ENCODE assay signal across 12 mouse cellular contexts in genomic region chr1:156640577-156640976, GRCm38 (mm10). TPM values are rescaled to one million over a fixed set of nuclear protein-coding genes. Genes with fewer than 3 reads are reported as not detected.
A peak's percentile ranks its signal among the peaks of the same experiment; 100 is the strongest.
DNase-seq lines count a peak whose midpoint lies in the region; ATAC-seq and TF ChIP-seq lines count a peak whose summit lies in the region.
"Had no signal": no experiment of that assay in that cellular context is flagged by ENCODE, and none has a peak within 500 bp of the region (broad histone marks: within the 10 kb centered on the region; RNA-seq: fewer than 3 reads in every experiment).

No protein-coding gene starts in this region.

- no peak overlapping the region for H3K27ac ChIP-seq in intestine, postnatal 0 days (ENCODE audit: low read depth, low read length)
- no peak overlapping the region for H3K27ac ChIP-seq in intestine, embryonic 15.5 days
- no peak overlapping the region for H3K27ac ChIP-seq in midbrain, postnatal 0 days (ENCODE audit: low read depth, low read length)
- no peak overlapping the region for H3K27ac ChIP-seq in midbrain, embryonic 16.5 days (ENCODE audit: low read length)
- no peak overlapping the region for H3K27ac ChIP-seq in forebrain, embryonic 11.5 days (ENCODE audit: low read depth, low read length)

- peak; percentile 60 for DNase-seq in midbrain, postnatal 0 days (ENCODE audit: low spot score)
- peak; percentile 46 for DNase-seq in forebrain, embryonic 11.5 days (ENCODE audit: low spot score)
- no peak for DNase-seq in urinary bladder, postnatal 25 days (ENCODE audit: low spot score)
- no peak for DNase-seq in heart, adult 9 months (ENCODE audit: low spot score in 2 of 2)
- DNase-seq: adrenal gland, adult 8-10 months; cerebellum, postnatal 14 days; heart, postnatal 14 days; spleen, adult 18-20 months had no signal

- TF ChIP-seq CTCF in intestine, postnatal 0 days (IDR thresholded peaks at IDR 0.05; ENCODE audit: low read depth) = peak; percentile 67
- TF ChIP-seq CTCF in midbrain, postnatal 0 days (IDR thresholded peaks at IDR 0.05) = peak; percentile 71

- H3K9ac ChIP-seq in intestine, postnatal 0 days (ENCODE audit: low read depth, low read length) = no peak overlapping the region
- no peak overlapping the region for H3K9ac ChIP-seq in intestine, embryonic 15.5 days
- no peak overlapping the region for H3K9ac ChIP-seq in midbrain, postnatal 0 days (replicated peaks; ENCODE audit: low read length, poor library complexity, severe bottlenecking)
- H3K9ac ChIP-seq in midbrain, embryonic 16.5 days (ENCODE audit: low read depth, low read length) = no peak overlapping the region
- H3K9ac ChIP-seq in forebrain, embryonic 11.5 days (ENCODE audit: low read length) = no peak overlapping the region

- H3K36me3 ChIP-seq in intestine, postnatal 0 days (ENCODE audit: control insufficient read depth, insufficient read depth) = peaks cover 36% of the 10 kb centered on the region
- H3K36me3 ChIP-seq in intestine, embryonic 15.5 days = peaks cover 19% of the 10 kb centered on the region; the same call in 1 of the 2 replicates
- H3K36me3 ChIP-seq in midbrain, postnatal 0 days (ENCODE audit: insufficient read depth, low read length) = peaks cover 22% of the 10 kb centered on the region
- H3K36me3 ChIP-seq in midbrain, embryonic 16.5 days (ENCODE audit: control insufficient read depth, insufficient read depth, low read length) = peaks cover 16% of the 10 kb centered on the region
- H3K36me3 ChIP-seq in forebrain, embryonic 11.5 days (ENCODE audit: control insufficient read depth, insufficient read depth, low read length) = peaks cover 7% of the 10 kb centered on the region; the same call in 1 of the 2 replicates

- no peaks in the 10 kb centered on the region for H3K9me3 ChIP-seq in intestine, postnatal 0 days (ENCODE audit: control insufficient read depth)
- H3K9me3 ChIP-seq in intestine, embryonic 15.5 days = no peaks in the 10 kb centered on the region
- H3K9me3 ChIP-seq in midbrain, postnatal 0 days (ENCODE audit: low read length) = no peaks in the 10 kb centered on the region
- H3K9me3 ChIP-seq in midbrain, embryonic 16.5 days (replicated peaks; ENCODE audit: control insufficient read depth, low read length, poor library complexity, severe bottlenecking) = no peaks in the 10 kb centered on the region
- no peaks in the 10 kb centered on the region for H3K9me3 ChIP-seq in forebrain, embryonic 11.5 days (ENCODE audit: control insufficient read depth, low read length)

- no peak overlapping the region for H3K4me3 ChIP-seq in intestine, postnatal 0 days (ENCODE audit: low read depth, low read length)
- H3K4me3 ChIP-seq in intestine, embryonic 15.5 days (replicated peaks) = no peak overlapping the region
- no peak overlapping the region for H3K4me3 ChIP-seq in midbrain, postnatal 0 days (ENCODE audit: low read depth, low read length)
- H3K4me3 ChIP-seq in midbrain, embryonic 16.5 days (ENCODE audit: low read depth, low read length) = no peak overlapping the region
- no peak overlapping the region for H3K4me3 ChIP-seq in forebrain, embryonic 11.5 days (ENCODE audit: low read depth, low read length)

- no peaks in the 10 kb centered on the region for H3K27me3 ChIP-seq in intestine, postnatal 0 days (replicated peaks; ENCODE audit: control insufficient read depth, insufficient read depth, low read length)
- H3K27me3 ChIP-seq in intestine, embryonic 15.5 days (replicated peaks) = no peaks in the 10 kb centered on the region
- H3K27me3 ChIP-seq in midbrain, postnatal 0 days (ENCODE audit: insufficient read depth, low read length) = no peaks in the 10 kb centered on the region
- H3K27me3 ChIP-seq in midbrain, embryonic 16.5 days (ENCODE audit: control insufficient read depth, insufficient read depth, low read depth, low read length) = no peaks in the 10 kb centered on the region
- H3K27me3 ChIP-seq in forebrain, embryonic 11.5 days (ENCODE audit: control insufficient read depth, insufficient read depth, low read length) = no peaks in the 10 kb centered on the region

- no peak overlapping the region for H3K4me2 ChIP-seq in intestine, postnatal 0 days (replicated peaks; ENCODE audit: low read depth)
- H3K4me2 ChIP-seq in intestine, embryonic 15.5 days (replicated peaks) = no peak overlapping the region
- H3K4me2 ChIP-seq in midbrain, postnatal 0 days (ENCODE audit: low read depth, low read length, poor library complexity, severe bottlenecking) = no peak overlapping the region
- no peak overlapping the region for H3K4me2 ChIP-seq in midbrain, embryonic 16.5 days (ENCODE audit: low read length)
- H3K4me2 ChIP-seq in forebrain, embryonic 11.5 days (ENCODE audit: low read depth, low read length, severe bottlenecking) = no peak overlapping the region

- whole genome bisulfite sequencing in intestine, postnatal 0 days = 72% methylated on average over 4 of the region's 4 CpGs
- WGBS in intestine, embryonic 15.5 days = 75% methylated on average over 4 of the region's 4 CpGs
- WGBS in midbrain, postnatal 0 days = 56% methylated on average over 4 of the region's 4 CpGs
- WGBS in midbrain, embryonic 16.5 days = 69% methylated on average over 4 of the region's 4 CpGs
- WGBS in forebrain, embryonic 11.5 days = 75% methylated on average over 4 of the region's 4 CpGs

- no peak for ATAC-seq in intestine, postnatal 0 days
- no peak for ATAC-seq in intestine, embryonic 15.5 days
- 0 out of 2 replicates have a peak, but pooled peaks have one; percentile 44 for ATAC-seq in midbrain, postnatal 0 days (ENCODE audit: low FRiP score)
- no peak for ATAC-seq in midbrain, embryonic 16.5 days
- no peak for ATAC-seq in forebrain, embryonic 11.5 days (replicated peaks; ENCODE audit: low FRiP score)
- ATAC-seq in megakaryocyte progenitor cell, adult 5-6 weeks (replicated peaks; ENCODE audit: poor library complexity) = peak; percentile 65

- no peaks in the 10 kb centered on the region for H3K4me1 ChIP-seq in intestine, postnatal 0 days (replicated peaks; ENCODE audit: control insufficient read depth, insufficient read depth, low read length)
- H3K4me1 ChIP-seq in intestine, embryonic 15.5 days (replicated peaks) = no peaks in the 10 kb centered on the region
- H3K4me1 ChIP-seq in midbrain, postnatal 0 days (ENCODE audit: insufficient read depth, low read length) = no peaks in the 10 kb centered on the region
- peaks cover 9% of the 10 kb centered on the region; the same call in 1 of the 2 replicates for H3K4me1 ChIP-seq in midbrain, embryonic 16.5 days (ENCODE audit: control insufficient read depth, insufficient read depth, low read length)
- no peaks in the 10 kb centered on the region; the same call in 1 of the 2 replicates for H3K4me1 ChIP-seq in forebrain, embryonic 11.5 days (replicated peaks; ENCODE audit: control insufficient read depth, insufficient read depth, low read length)

RNA-seq across cellular contexts. Expression of gene Tor3a, which starts 33.6 kb away (rescaled TPM):
- polyA plus RNA-seq in intestine, postnatal 0 days (2015; fragmentation: Nextera tagmentation; extraction: Ambion mirVana) = 5.8 and 7.1 TPM in 2 replicates
- polyA plus RNA-seq in intestine, embryonic 15.5 days (2015; fragmentation: Nextera tagmentation; extraction: Ambion mirVana) = 5.4 and 5.6 TPM in 2 replicates
- total RNA-seq in midbrain, postnatal 0 days (2014; rRNA removed) = 2.6 and 3.3 TPM in 2 replicates
- 3.1 and 3.5 TPM in 2 replicates for polyA plus RNA-seq in midbrain, postnatal 0 days (2015; fragmentation: Nextera tagmentation; extraction: Ambion mirVana)
- 2.9 and 3.1 TPM in 2 replicates for polyA plus RNA-seq in midbrain, embryonic 16.5 days (2015; fragmentation: Nextera tagmentation; extraction: Ambion mirVana)
- 5.2 and 7.8 TPM in 2 replicates for polyA plus RNA-seq in forebrain, embryonic 11.5 days (2014; fragmentation: Nextera tagmentation; extraction: Ambion mirVana)
- total RNA-seq in megakaryocyte progenitor cell, adult 5-6 weeks (2015) = 15.4 and 17.0 TPM in 2 replicates
- 22.6 and 24.6 TPM in 2 replicates for total RNA-seq in megakaryocyte progenitor cell, adult 5-6 weeks (2017)

Comparison
In these comparisons a context has a peak if more than half of its experiments do, and no peak if none do; other contexts are left out.
1. ATAC-seq: peak in midbrain, postnatal 0 days (single experiment) and megakaryocyte progenitor cell, adult 5-6 weeks (single experiment); none in intestine, postnatal 0 days (single experiment), intestine, embryonic 15.5 days (single experiment), midbrain, embryonic 16.5 days (single experiment) and forebrain, embryonic 11.5 days (single experiment).
2. DNase-seq: peak in midbrain, postnatal 0 days (single experiment) and forebrain, embryonic 11.5 days (single experiment); none in urinary bladder, postnatal 25 days (single experiment) and heart, adult 9 months (0 of 2).